Mouse (Mus musculus) spleen, postnatal 14 days (tissue): Measurements from ENCODE around the gene Wnt7b.

ENCODE experiments used
- DNase-seq, 2 experiments: peaks; one replicate each; pipeline ENCODE4 v3.0.0; 2021 to 2022; ENCODE audit warnings: low spot score in 2 of 2

The Wnt7b gene

DNA sequence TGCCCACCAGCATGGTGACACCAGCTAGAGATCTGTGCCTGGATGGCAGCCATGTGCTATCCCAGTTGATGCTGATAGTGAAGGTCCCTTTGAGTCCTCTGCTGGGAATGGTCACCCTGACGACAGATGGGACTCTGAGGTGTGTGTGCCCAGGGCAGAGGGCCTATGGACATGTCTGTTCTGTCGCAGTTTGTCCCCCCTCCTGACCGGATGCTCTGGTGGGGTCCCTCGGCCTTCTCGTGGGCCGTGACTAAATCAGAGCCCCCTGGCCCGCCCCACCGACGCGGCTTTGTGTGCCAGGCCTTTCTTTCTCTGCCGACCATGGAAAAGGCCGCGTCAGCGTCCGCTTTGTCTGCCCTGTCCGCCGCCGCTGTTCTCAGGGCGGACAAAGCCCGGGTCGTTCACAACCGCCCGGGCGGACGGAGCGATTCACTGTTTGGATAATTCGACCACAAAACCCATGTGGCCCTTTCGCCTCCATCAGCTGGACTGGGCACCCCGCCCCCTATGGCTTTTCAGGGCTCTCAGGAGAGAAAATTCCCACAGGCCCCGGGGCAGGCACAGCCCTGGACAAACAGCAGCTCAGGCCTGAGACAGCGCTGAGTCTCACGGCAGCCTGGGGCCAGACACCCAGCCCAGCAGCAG is 74.8 kb downstream of the Wnt7b start:
- DNase-seq = no peak

DNA sequence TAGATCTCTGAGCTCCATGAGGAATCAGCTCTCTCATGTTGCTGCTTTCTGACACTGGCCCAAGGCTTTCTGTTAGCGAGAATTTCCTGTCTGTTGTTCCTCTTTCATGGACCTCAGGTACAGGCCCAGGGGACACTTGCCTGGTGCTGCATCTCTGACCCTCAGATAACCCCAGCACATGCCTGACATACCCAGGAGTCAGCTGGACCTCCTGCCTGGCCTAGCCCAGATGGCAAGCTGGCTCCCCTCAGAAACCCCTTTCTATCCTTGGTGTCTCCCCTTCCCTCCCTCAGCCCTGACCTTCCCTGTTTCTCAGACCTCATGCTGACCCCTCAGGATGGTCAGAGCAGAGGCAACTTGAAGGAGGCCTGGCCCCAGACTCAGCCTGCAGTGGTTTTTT is 75.6 kb downstream of the Wnt7b start:
- DNase-seq = no peak

DNA sequence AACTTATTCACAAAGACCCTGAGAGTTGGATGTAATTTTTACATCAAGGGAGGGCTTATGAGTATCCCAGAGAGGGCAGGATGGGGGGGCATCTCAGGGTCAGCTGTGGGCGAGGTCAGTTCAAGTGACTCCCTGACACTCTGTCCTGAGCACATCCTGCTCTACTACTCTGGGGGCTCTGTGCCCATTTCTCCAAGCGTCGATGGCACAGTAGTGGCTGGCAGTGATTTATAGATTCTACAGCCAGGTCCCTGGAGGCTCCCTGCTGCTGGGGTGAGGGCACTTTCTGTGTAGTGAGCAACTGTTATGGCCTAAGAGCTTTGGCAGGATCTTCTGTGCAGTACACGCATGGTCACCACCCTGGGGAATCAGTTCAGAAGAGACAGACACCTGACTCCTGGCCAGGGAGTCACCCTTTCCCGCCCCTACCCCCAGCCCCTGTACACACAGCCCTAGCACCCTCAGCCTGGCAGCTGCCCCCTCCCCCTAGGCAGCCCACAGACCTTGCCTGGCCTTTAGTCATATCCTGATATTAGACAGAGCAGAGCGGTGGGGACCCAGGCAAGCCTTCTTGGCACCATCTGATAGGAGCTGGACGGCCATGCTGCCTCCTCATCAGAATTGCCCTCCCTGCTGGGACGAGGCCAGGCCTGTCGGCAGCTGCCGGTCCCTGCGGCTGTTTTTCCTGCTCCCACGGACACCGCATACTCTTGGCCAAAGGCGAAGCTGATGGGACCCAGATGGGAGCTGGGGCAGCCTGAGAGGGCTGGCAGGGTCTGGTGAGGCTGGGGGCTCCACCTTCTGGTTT is 77.0 kb downstream of the Wnt7b start:
- DNase-seq = no peak

DNA sequence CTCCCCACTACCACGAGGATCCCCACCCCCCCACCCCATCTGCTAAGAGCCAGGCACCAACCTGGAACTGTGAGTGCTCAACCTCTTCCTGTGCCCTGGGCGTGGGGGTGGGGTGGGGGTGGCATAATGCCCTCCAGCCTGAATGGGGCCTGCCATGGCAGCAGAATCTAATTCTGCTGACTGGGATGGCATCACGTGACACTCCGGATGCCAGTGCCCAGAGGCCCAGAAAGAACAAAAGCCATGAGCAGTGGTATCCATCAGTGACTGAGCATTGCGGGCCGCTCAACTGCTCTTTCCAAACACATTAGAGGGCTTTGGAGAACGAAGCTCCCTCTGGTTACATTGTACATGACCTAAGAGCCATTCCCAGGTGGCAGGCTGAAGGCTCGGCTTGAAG is 79.1 kb downstream of the Wnt7b start, which contains the start of gene 7530416G11Rik:
Gene 7530416G11Rik, minus strand, starts transcription at position 101 of the 400 bp plus-strand sequence.
- no peak for DNase-seq

DNA sequence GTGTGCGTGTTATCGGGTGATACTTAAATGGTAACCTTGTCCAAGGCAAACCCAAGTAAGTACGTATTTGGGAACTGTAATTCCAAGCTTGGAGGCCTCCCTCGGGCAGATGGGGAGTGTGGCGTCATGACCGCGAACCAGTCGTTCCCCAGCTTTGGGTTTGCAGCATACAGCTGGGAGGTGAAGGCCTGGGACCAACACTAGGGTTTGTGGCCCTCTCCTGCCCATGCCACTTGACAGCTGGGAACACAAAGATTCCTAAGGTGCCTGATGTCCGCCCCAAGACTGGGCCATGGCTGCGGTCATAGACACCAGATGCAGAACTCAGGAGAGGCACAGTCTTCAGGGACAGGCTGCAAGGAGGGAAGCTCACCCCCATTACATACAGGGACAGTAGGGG is 82.0 kb downstream of the Wnt7b start:
- no peak for DNase-seq

DNA sequence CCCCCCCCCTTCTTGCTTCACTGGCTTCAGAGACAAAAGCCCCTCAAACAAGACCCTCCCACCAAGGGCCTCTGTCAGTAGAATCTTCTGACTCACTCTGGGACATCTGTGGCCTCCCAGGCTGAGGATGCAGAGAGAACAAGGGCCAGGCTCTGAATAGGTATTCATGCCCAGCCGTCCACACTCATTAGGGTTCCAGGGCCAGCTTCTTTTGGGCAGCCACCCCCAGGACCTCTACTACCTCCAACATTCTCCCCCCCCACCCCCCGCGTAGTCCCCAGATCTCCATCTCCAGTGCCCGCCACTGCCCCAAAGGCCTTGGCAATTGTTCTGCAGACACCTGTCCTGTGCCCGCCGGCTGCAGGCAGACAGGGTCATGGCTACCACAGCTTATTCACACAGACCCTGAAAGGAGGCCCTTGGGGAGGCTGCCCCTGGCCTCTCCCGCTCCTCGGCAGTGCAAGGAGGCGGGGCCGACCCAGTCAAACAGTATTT is 84.2 kb downstream of the Wnt7b start:
- DNase-seq = no peak

DNA sequence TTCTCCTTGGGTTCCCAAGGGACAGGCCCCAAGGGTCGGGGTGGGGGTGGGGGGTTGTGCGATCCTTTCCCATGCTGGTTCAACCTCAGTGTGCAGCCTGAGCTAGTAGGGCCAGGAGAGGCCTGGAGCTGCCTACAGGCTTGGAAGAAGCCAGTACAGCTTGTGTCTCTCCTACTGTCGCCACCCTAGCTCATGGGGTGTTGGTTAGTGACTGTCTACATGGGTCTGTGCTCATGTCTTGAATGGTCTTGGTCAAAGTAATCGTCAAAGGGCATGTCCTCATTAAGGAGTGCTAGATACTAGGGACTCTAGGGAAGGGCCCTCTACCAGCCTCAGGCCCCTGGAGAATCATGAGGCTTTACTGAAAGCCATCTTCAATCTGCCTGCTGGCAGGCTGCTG is 84.7 kb downstream of the Wnt7b start:
- DNase-seq = no peak

DNA sequence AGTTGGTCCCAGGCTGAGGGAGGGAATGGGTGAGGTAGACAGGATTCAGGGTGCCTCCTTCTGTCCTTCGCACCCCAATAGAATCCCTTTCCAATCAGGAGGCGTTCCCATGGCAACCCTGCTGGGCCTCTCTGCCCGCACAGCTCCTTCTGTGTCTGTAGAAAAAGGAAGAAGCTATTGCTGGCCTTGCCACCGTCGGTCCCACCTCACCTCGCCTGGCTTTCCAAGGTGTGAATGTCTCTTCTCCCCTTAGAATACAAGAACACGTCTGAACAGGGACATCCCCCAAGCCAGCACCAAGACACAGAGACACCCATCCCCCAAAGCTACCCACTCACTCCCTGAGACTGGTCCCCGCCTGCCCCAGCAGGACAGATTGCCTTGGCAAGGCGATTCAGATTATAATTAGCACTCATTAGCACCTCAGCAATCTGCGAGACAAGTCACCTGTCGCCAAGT is 88.1 kb downstream of the Wnt7b start:
- no peak for DNase-seq

DNA sequence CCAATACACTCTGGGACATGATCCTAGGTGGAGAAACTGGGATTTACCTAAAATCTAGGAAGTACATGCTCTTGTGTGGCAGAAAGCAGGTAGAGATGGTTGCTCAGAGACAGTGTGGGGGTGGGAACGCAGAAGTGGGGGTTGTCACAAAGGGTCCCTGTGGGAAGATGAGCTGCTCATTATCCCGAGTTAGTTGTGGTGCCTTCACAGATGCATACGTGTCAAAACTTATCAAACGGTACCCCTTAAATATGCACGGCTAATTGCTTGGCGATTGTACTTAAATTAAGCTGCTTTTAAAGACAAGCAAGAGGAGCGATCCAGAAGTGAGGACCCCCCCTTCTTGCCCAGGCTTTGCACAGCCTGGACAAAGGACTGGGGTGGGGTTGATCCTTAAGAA is 92.5 kb downstream of the Wnt7b start:
- DNase-seq = no peak

DNA sequence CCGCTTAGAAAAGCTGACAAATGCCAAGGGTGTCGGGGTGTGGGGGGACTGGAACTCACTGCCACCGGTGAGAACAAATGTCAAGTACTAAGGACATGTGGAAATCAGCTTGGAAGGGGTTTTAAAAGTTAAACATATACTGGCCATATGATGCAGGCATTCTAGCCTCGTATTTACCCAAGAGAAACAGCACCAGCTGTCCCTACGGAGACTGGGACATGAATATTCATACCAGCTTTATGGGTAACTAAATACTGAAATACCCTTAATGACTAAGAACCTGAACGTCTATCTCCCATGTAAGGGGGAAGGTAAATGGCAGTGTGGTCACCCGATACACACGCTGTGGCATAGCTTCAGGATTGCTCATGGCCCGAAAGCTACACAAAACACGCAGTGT is 93.4 kb downstream of the Wnt7b start:
- DNase-seq = no peak
